Mouse (Mus musculus): ENCODE measurements around the gene Gpd1. TPM values are rescaled to one million over a fixed set of nuclear protein-coding genes. Genes with fewer than 3 reads are reported as not detected.
A peak's percentile ranks its signal among the peaks of the same experiment; 100 is the strongest.

The Gpd1 gene
- polyA plus RNA-seq, 1 experiment: 130 TPM

DNA sequence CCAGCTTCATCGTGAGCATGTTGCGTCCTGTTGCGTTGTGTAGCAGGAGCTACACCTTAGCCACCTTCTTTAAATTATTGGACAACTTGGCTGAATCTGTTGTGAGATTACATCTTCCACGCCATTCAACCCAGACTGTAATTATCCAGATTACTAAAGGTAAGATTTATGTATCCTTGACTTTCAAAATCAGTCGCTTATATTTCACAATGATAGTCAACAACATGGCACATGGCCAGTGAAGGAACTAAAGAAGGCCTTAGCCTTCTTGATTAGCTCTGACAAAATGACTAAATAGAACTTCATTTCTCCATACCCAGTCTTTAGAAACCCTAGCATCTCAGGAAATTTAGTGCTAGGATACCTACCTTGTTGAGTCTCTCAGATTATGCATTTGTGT is 15.9 kb downstream of the Gpd1 start:
- DNase-seq: no peak
- no peak overlapping the region for H3K27ac ChIP-seq (ENCODE audit: insufficient read depth, low read length)
- H3K4me1 ChIP-seq (ENCODE audit: control insufficient read depth, insufficient read depth, low read length): peaks cover 5% of the 10 kb centered on the region; the same call in 1 of the 2 replicates
- TF ChIP-seq POLR2A (IDR thresholded peaks at IDR 0.05; ENCODE audit: borderline replicate concordance, insufficient read depth, low read length): no peak
- no peaks in the 10 kb centered on the region for H3K27me3 ChIP-seq (ENCODE audit: control insufficient read depth, insufficient read depth, low read length)
- WGBS: 94% methylated on average over 5 of the region's 5 CpGs
- H3K4me3 ChIP-seq (replicated peaks; ENCODE audit: insufficient read depth, low read depth, low read length): no peak overlapping the region

DNA sequence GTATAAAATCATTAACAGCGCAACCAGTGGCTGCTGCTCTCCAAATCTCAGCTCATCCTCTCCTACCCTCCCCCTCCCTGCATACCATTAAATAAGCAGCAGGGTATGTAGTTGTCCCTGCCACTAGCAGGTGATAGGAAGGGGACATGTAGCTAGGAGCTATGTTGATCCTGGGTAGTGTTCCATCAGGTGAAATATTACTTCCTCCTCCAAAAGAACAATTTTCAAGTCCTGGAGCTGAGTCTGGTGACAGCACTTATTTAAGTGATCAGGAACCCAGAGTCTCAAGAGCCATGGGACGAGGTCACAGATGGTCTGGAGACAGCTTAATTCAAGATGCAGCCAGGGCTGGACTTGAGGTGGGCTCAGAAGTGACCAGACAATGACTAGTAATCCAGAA is 18.3 kb downstream of the Gpd1 start:
- Histone ChIP-seq H3K27ac (ENCODE audit: insufficient read depth, low read length) (no peak overlapping the region), H3K4me3 (replicated peaks; ENCODE audit: insufficient read depth, low read depth, low read length) (no peak overlapping the region), H3K27me3 (ENCODE audit: control insufficient read depth, insufficient read depth, low read length) (no peaks in the 10 kb centered on the region), H3K4me1 (ENCODE audit: control insufficient read depth, insufficient read depth, low read length) (peaks cover 4% of the 10 kb centered on the region)
- WGBS: 80% methylated on average over 2 of the region's 2 CpGs
- TF ChIP-seq CTCF (IDR thresholded peaks at IDR 0.05; ENCODE audit: borderline replicate concordance, insufficient read depth, low read depth, low read length): no peak
- no peak for TF ChIP-seq POLR2A (IDR thresholded peaks at IDR 0.05; ENCODE audit: borderline replicate concordance, insufficient read depth, low read length)
- DNase-seq: peak; percentile 97 to 100

DNA sequence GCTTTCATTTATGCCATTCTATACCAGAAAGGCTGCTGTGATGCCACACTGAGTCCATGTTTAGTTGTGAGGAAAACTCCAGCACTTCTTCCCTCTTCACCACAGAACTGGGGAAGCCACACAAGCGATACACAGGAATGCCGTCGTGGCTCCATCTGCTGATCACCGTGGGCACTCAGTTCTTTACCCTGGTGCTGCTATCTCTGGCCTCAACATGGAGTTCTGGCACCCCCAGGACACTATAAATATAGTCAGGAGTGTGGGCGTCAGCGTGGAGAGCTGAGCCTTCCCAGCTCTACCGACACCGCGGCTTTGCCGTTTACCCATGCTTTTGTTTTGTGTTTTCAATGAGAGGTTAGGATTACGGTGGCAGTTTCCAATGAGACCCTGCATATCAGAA is 19.4 kb downstream of the Gpd1 start:
- Histone ChIP-seq H3K4me1 (ENCODE audit: control insufficient read depth, insufficient read depth, low read length) (peaks cover 4% of the 10 kb centered on the region), H3K27ac (ENCODE audit: insufficient read depth, low read length) (no peak overlapping the region), H3K4me3 (replicated peaks; ENCODE audit: insufficient read depth, low read depth, low read length) (no peak overlapping the region), H3K27me3 (ENCODE audit: control insufficient read depth, insufficient read depth, low read length) (no peaks in the 10 kb centered on the region)
- TF ChIP-seq CTCF (IDR thresholded peaks at IDR 0.05; ENCODE audit: borderline replicate concordance, insufficient read depth, low read depth, low read length) (peak; percentile 28; the same call in 1 of the 2 replicates), POLR2A (IDR thresholded peaks at IDR 0.05; ENCODE audit: borderline replicate concordance, insufficient read depth, low read length) (no peak)
- DNase-seq: no peak
- WGBS: 44% methylated on average over 11 of the region's 11 CpGs

DNA sequence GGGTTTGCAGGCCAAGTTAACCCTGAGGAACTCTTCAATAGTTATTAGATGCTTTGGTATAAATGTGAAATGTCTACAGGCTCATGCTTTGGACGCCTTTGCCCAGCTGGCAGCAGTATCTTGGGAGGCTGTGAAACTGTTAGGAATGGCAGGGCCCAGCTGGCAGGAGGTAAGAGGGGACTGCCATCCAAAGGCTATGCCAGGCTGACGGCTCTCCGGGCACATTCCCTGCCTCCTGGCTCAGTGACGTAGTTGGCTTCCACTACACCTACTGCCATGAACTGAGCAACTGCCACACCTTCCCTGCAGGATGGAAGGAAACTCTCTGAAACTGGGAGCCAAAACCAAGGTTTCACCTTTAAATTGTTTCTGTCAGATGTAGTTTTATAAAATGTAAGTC is 22.9 kb downstream of the Gpd1 start:
- peak; percentile 52 to 73 for DNase-seq
- H3K27ac ChIP-seq (ENCODE audit: insufficient read depth, low read length): no peak overlapping the region
- no peaks in the 10 kb centered on the region for H3K27me3 ChIP-seq (ENCODE audit: control insufficient read depth, insufficient read depth, low read length)
- H3K4me3 ChIP-seq (replicated peaks; ENCODE audit: insufficient read depth, low read depth, low read length): no peak overlapping the region
- H3K4me1 ChIP-seq (ENCODE audit: control insufficient read depth, insufficient read depth, low read length): peaks cover 4% of the 10 kb centered on the region
- 16% methylated on average over 4 of the region's 4 CpGs for WGBS
- TF ChIP-seq CTCF (IDR thresholded peaks at IDR 0.05; ENCODE audit: borderline replicate concordance, insufficient read depth, low read depth, low read length) (no peak), POLR2A (IDR thresholded peaks at IDR 0.05; ENCODE audit: borderline replicate concordance, insufficient read depth, low read length) (no peak)

DNA sequence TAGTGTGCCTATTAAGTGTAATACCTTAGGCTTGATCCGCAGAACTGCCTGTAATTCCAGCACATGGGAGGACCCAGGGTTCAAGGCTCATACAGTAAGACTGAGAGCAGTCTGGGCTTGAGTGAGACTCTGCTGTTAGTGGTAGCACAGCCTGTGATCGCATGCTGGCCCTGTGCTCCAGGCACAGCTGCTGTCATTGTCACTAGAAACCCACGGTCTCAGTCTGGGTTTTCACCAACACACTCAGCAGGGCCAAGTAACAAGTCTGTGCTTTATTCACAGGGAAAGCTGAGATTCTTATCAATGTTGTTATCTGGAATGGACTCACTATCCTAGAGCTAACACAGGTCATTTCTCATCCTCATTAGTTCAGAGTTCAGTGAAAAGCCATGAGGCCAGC is 36.9 kb downstream of the Gpd1 start:
- DNase-seq: no peak
- H3K4me1 ChIP-seq (ENCODE audit: control insufficient read depth, insufficient read depth, low read length): no peaks in the 10 kb centered on the region
- TF ChIP-seq CTCF (IDR thresholded peaks at IDR 0.05; ENCODE audit: borderline replicate concordance, insufficient read depth, low read depth, low read length): no peak
- no peak for TF ChIP-seq POLR2A (IDR thresholded peaks at IDR 0.05; ENCODE audit: borderline replicate concordance, insufficient read depth, low read length)
- H3K27me3 ChIP-seq (ENCODE audit: control insufficient read depth, insufficient read depth, low read length): no peaks in the 10 kb centered on the region
- 41% methylated on average over 3 of the region's 3 CpGs for whole genome bisulfite sequencing
- no peak overlapping the region for H3K27ac ChIP-seq (ENCODE audit: insufficient read depth, low read length)
- no peak overlapping the region for H3K4me3 ChIP-seq (replicated peaks; ENCODE audit: insufficient read depth, low read depth, low read length)

DNA sequence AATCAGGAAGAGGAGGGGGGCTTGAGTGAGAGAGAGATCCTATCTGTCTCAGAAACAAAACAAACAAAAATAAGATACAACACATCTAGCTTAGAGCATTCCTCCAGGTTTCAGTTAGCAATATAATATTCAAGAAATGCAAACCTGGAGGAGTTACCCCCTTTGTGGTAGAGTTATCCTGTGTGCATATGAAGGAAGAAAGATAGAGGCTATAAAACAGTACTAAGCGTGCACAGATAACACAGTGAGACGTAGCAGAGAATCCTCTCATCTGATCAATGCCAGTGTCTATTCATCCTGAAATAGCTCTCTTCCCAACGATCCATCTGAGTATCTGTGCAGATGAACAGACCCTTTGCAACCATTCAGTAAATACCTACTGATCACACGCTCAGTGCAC is 50.2 kb downstream of the Gpd1 start:
- Histone ChIP-seq H3K27ac (ENCODE audit: insufficient read depth, low read length) (no peak overlapping the region), H3K4me1 (ENCODE audit: control insufficient read depth, insufficient read depth, low read length) (no peaks in the 10 kb centered on the region; the same call in 1 of the 2 replicates), H3K27me3 (ENCODE audit: control insufficient read depth, insufficient read depth, low read length) (no peaks in the 10 kb centered on the region), H3K4me3 (replicated peaks; ENCODE audit: insufficient read depth, low read depth, low read length) (no peak overlapping the region)
- TF ChIP-seq CTCF (IDR thresholded peaks at IDR 0.05; ENCODE audit: borderline replicate concordance, insufficient read depth, low read depth, low read length): no peak
- no peak for TF ChIP-seq POLR2A (IDR thresholded peaks at IDR 0.05; ENCODE audit: borderline replicate concordance, insufficient read depth, low read length)
- no peak for DNase-seq
- 84% methylated on average over 4 of the region's 4 CpGs for WGBS

DNA sequence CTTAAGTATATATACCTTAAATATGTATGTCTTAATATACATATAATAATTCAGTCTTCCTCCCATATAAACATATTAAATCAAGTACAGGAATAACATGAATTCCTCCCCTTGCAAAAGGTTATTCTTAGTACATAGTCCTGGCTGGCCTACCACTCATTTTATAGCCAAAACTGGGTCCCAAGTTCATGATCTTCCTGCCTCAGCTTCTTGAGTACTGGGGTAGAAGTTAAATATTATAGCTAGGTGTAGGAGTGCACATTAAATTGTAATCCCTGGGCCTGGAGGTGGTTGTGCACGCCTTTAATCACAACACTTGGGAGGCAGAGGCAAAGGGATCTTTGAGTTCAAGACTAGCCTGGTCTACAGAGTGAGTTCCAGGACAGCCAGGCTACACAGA is 51.4 kb downstream of the Gpd1 start:
- no peak overlapping the region for H3K27ac ChIP-seq (ENCODE audit: insufficient read depth, low read length)
- WGBS: 100% methylated on average over 1 of the region's 1 CpGs

DNA sequence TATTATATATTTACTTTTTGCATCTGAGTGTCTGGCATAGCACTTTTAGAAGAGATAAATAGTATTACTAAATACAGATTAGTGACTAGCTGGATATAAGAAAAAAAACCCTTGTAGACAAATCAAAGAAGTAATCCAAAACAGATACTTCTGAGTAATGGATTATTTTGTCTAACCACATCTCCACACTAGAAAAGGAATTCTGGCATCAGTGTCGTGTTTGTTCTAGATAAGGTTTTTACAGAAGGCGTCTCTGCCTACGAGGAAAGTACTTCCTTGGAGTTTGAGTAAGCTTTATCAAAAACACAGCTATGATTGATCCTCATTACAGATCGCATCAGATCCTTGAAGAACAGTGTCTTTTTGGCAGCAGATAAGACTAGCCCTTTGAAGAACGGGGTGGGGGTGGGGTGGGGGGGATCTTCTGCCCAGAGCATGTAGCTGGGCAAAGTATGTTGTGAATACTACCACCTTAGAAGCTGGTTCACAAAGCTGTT is 53.7 kb downstream of the Gpd1 start:
- no peaks in the 10 kb centered on the region for H3K27me3 ChIP-seq (ENCODE audit: control insufficient read depth, insufficient read depth, low read length)
- DNase-seq: no peak
- peak overlapping the region; percentile 75 for H3K4me3 ChIP-seq (replicated peaks; ENCODE audit: insufficient read depth, low read depth, low read length)
- H3K4me1 ChIP-seq (ENCODE audit: control insufficient read depth, insufficient read depth, low read length): no peaks in the 10 kb centered on the region; the same call in 1 of the 2 replicates
- no peak for TF ChIP-seq CTCF (IDR thresholded peaks at IDR 0.05; ENCODE audit: borderline replicate concordance, insufficient read depth, low read depth, low read length)
- TF ChIP-seq POLR2A (IDR thresholded peaks at IDR 0.05; ENCODE audit: borderline replicate concordance, insufficient read depth, low read length): no peak
- 34% methylated on average over 5 of the region's 5 CpGs for WGBS
- peak overlapping the region; percentile 42; the same call in 1 of the 2 replicates for H3K27ac ChIP-seq (ENCODE audit: insufficient read depth, low read length)

More for the DNA sequence above, 51.4 kb downstream of the Gpd1 start:
- Histone ChIP-seq H3K4me1 (ENCODE audit: control insufficient read depth, insufficient read depth, low read length) (no peaks in the 10 kb centered on the region; the same call in 1 of the 2 replicates), H3K27me3 (ENCODE audit: control insufficient read depth, insufficient read depth, low read length) (no peaks in the 10 kb centered on the region), H3K4me3 (replicated peaks; ENCODE audit: insufficient read depth, low read depth, low read length) (no peak overlapping the region)
- no peak for DNase-seq
- TF ChIP-seq CTCF (IDR thresholded peaks at IDR 0.05; ENCODE audit: borderline replicate concordance, insufficient read depth, low read depth, low read length) (no peak), POLR2A (IDR thresholded peaks at IDR 0.05; ENCODE audit: borderline replicate concordance, insufficient read depth, low read length) (no peak)
